Mouse (Mus musculus) heart, postnatal 0 days (tissue): ENCODE data around the gene Zgrf1. TPM values are rescaled to one million over a fixed set of nuclear protein-coding genes. Genes with fewer than 3 reads are reported as not detected.

ENCODE experiments used
- ATAC-seq: fragments of 200-750 bp; cut with Nextera tagmentation; 2 replicates; pipeline ENCODE4 v1.8.0; 2017; ENCODE audit warnings: low read depth, moderate number of reproducible peaks, moderate library complexity; ENCODE audit not compliant: insufficient read depth
- DNase-seq: peaks from one replicate; pipeline ENCODE4 v3.0.0-alpha.2; 2016; ENCODE audit warnings: low spot score
- H3K27ac ChIP-seq: fragments of 300-500 bp; sonication (generic); 2 replicates; pipeline ENCODE4 v1.5.1; 2014; ENCODE audit warnings: low read depth, mild to moderate bottlenecking
- H3K27me3 ChIP-seq: fragments of 300-500 bp; sonication (generic); 2 replicates; pipeline ENCODE4 v1.6.1; 2014; ENCODE audit warnings: low read length, mixed read lengths; ENCODE audit not compliant: control insufficient read depth, insufficient read depth
- H3K36me3 ChIP-seq: fragments of 300-500 bp; sonication (generic); replicated peaks from 2 replicates; pipeline ENCODE4 v1.6.1; 2014; ENCODE audit warnings: low read length, mixed read lengths; ENCODE audit not compliant: control insufficient read depth, insufficient read depth
- H3K4me1 ChIP-seq: fragments of 300-500 bp; sonication (generic); 2 replicates; pipeline ENCODE4 v1.6.1; 2014; ENCODE audit warnings: antibody characterized with exemption; ENCODE audit not compliant: control insufficient read depth, insufficient read depth
- H3K4me2 ChIP-seq: fragments of 300-500 bp; sonication (generic); 2 replicates; pipeline ENCODE4 v1.6.1; 2014; ENCODE audit warnings: low read depth, mild to moderate bottlenecking, low read length, moderate library complexity
- H3K4me3 ChIP-seq: fragments of 300-500 bp; sonication (generic); 2 replicates; pipeline ENCODE4 v1.5.1; 2014; ENCODE audit warnings: low read depth, low read length
- H3K9ac ChIP-seq: fragments of 300-500 bp; sonication (generic); replicated peaks from 2 replicates; pipeline ENCODE4 v1.6.1; 2014; ENCODE audit warnings: low read depth, low read length, mixed read lengths
- H3K9me3 ChIP-seq: fragments of 300-500 bp; sonication (generic); replicated peaks from 2 replicates; pipeline ENCODE4 v1.6.1; 2016; ENCODE audit warnings: low read length; ENCODE audit not compliant: control insufficient read depth
- CTCF ChIP-seq: IDR thresholded peaks from 2 replicates; pipeline ENCODE4 v1.5.1; 2016; ENCODE audit warnings: antibody characterized with exemption, control low read depth, low read depth
- EP300 ChIP-seq: IDR thresholded peaks from 2 replicates; pipeline ENCODE4 v1.6.1; 2016; ENCODE audit warnings: antibody characterized with exemption, low read depth
- WGBS: fragments of 180-500 bp; shearing (Covaris S2); extraction: QIAGEN DNeasy Blood & Tissue Kit; methylation state at CpG from one replicate; pipeline ENCODE4 v1.1.7; 2014; 5-methylcytosine and 5-hydroxymethylcytosine counted together
- polyA plus RNA-seq: library from polyadenylated mRNA; unstranded; fragments of >200 nt; fragmentation: Nextera tagmentation; extraction: Ambion mirVana; gene quantifications from 2 replicates; pipeline ENCODE4 v1.2.1, GENCODE M21; 2015
- total RNA-seq: library from RNA; depleted of rRNA; stranded (reverse); fragments of >200 nt; gene quantifications from 2 replicates; pipeline ENCODE4 v1.2.3, GENCODE M21; 2014; ENCODE audit warnings: low replicate concordance

Gene Zgrf1
- total and polyA plus RNA-seq, 2 experiments from 2014 or later, result 2.3 to 6.4 TPM

- Histone ChIP-seq H3K9me3 (no peaks in the 10 kb centered on the region), H3K4me3 (peak overlapping the region; percentile 35), H3K36me3 (no peaks in the 10 kb centered on the region), H3K27me3 (peaks cover 74% of the 10 kb centered on the region), H3K4me2 (peak overlapping the region; percentile 58), H3K4me1 (no peaks in the 10 kb centered on the region), H3K27ac (no peak overlapping the region), H3K9ac (no peak overlapping the region)
- 2% methylated on average over 28 of the region's 28 CpGs for WGBS
- TF ChIP-seq CTCF (no peak), EP300 (no peak)
- ATAC-seq, result no peak
- DNase-seq, result no peak
Measured at GRCm38 (mm10) chr3:127625701-127626399, 72.6 kb downstream of the Zgrf1 start.

GRCm38 (mm10) chr3:127626524-127626923 lies 73.2 kb downstream of the Zgrf1 start:
- Histone ChIP-seq H3K4me3 (no peak overlapping the region), H3K27me3 (peaks cover 81% of the 10 kb centered on the region), H3K4me2 (no peak overlapping the region), H3K9ac (no peak overlapping the region), H3K4me1 (no peaks in the 10 kb centered on the region), H3K36me3 (no peaks in the 10 kb centered on the region), H3K9me3 (no peaks in the 10 kb centered on the region), H3K27ac (no peak overlapping the region)
- 12% methylated on average over 3 of the region's 3 CpGs for WGBS
- DNase-seq (no peak), ATAC-seq (no peak)
- no peak for TF ChIP-seq EP300
- no peak for TF ChIP-seq CTCF

GRCm38 (mm10) chr3:127627151-127627955 lies 74.1 kb downstream of the Zgrf1 start:
- 3% methylated on average over 28 of the region's 28 CpGs for WGBS
- no peaks in the 10 kb centered on the region for H3K4me1 ChIP-seq
- no peak overlapping the region for H3K27ac ChIP-seq
- H3K27me3 ChIP-seq, result peaks cover 86% of the 10 kb centered on the region
- H3K4me2 ChIP-seq, result no peak overlapping the region
- no peak overlapping the region for H3K9ac ChIP-seq
- no peaks in the 10 kb centered on the region for H3K9me3 ChIP-seq
- DNase-seq (no peak), ATAC-seq (no peak)
- H3K36me3 ChIP-seq, result no peaks in the 10 kb centered on the region
- H3K4me3 ChIP-seq, result peak overlapping the region; percentile 9; the same call in 1 of the 2 replicates
- TF ChIP-seq EP300 (no peak), CTCF (no peak)

- peaks cover 90% of the 10 kb centered on the region for H3K27me3 ChIP-seq
- no peak overlapping the region; the same call in 1 of the 2 replicates for H3K4me3 ChIP-seq
- WGBS, result 5% methylated on average over 9 of the region's 9 CpGs
- H3K9ac ChIP-seq, result no peak overlapping the region
- TF ChIP-seq EP300 (no peak), CTCF (no peak)
- no peak for ATAC-seq
- no peaks in the 10 kb centered on the region for H3K9me3 ChIP-seq
- no peak overlapping the region for H3K4me2 ChIP-seq
- no peak overlapping the region for H3K27ac ChIP-seq
- no peaks in the 10 kb centered on the region for H3K36me3 ChIP-seq
- H3K4me1 ChIP-seq, result peaks cover 2% of the 10 kb centered on the region; the same call in 1 of the 2 replicates
- DNase-seq, result no peak
Measured at GRCm38 (mm10) chr3:127627956-127628310, 74.6 kb downstream of the Zgrf1 start.

GRCm38 (mm10) chr3:127628311-127629184 lies 75.3 kb downstream of the Zgrf1 start:
- Histone ChIP-seq H3K36me3 (no peaks in the 10 kb centered on the region), H3K4me1 (peaks cover 7% of the 10 kb centered on the region; the same call in 1 of the 2 replicates), H3K4me2 (no peak overlapping the region), H3K27ac (no peak overlapping the region), H3K27me3 (peaks cover 95% of the 10 kb centered on the region), H3K4me3 (no peak overlapping the region; the same call in 1 of the 2 replicates), H3K9me3 (no peaks in the 10 kb centered on the region), H3K9ac (no peak overlapping the region)
- WGBS, result 5% methylated on average over 37 of the region's 37 CpGs
- no peak for ATAC-seq
- TF ChIP-seq CTCF (no peak), EP300 (no peak)
- no peak for DNase-seq
